9 mouse cellular contexts compared by ENCODE assay signal in genomic region chr19:40894071-40894506, GRCm38 (mm10). TPM values are rescaled to one million over a fixed set of nuclear protein-coding genes. Genes with fewer than 3 reads are reported as not detected.
A peak's percentile ranks its signal among the peaks of the same experiment; 100 is the strongest.
DNase-seq lines count a peak whose midpoint lies in the region; ATAC-seq and TF ChIP-seq lines count a peak whose summit lies in the region.
"Had no signal": no experiment of that assay in that cellular context is flagged by ENCODE, and none has a peak within 500 bp of the region (broad histone marks: within the 10 kb centered on the region; RNA-seq: fewer than 3 reads in every experiment).

No protein-coding gene starts in this region.

- H3K4me3 ChIP-seq in heart, embryonic 12.5 days: peak overlapping the region; percentile 78
- peak overlapping the region; percentile 95 for H3K4me3 ChIP-seq in ES-Bruce4 (ENCODE audit: low read depth, low read length)
- H3K4me3 ChIP-seq in forebrain, postnatal 0 days (ENCODE audit: low read depth, low read length): peak overlapping the region; percentile 79

- no peak for TF ChIP-seq CTCF in ES-Bruce4 (IDR thresholded peaks at IDR 0.05; ENCODE audit: low read depth, low read length)
- TF ChIP-seq CTCF in forebrain, postnatal 0 days (IDR thresholded peaks at IDR 0.05; ENCODE audit: low read depth): no peak

- no peaks in the 10 kb centered on the region for H3K36me3 ChIP-seq in heart, embryonic 12.5 days
- peaks cover under 1% of the 10 kb centered on the region; the same call in 1 of the 2 replicates for H3K36me3 ChIP-seq in ES-Bruce4 (ENCODE audit: control insufficient read depth, insufficient read depth, low read length, poor library complexity, severe bottlenecking)
- no peaks in the 10 kb centered on the region for H3K36me3 ChIP-seq in forebrain, postnatal 0 days (ENCODE audit: insufficient read depth)
- H3K36me3 ChIP-seq: G1E had no signal

- TF ChIP-seq POLR2A in ES-Bruce4 (IDR thresholded peaks at IDR 0.05; ENCODE audit: insufficient read depth, low read length): no peak

- peak overlapping the region; percentile 76 for H3K4me2 ChIP-seq in heart, embryonic 12.5 days
- H3K4me2 ChIP-seq in forebrain, postnatal 0 days (ENCODE audit: low read depth): peak overlapping the region; percentile 70

- WGBS in heart, embryonic 12.5 days: 51% methylated on average over 21 of the region's 21 CpGs
- 52% methylated on average over 20 of the region's 21 CpGs for WGBS in forebrain, postnatal 0 days

- 0 out of 2 replicates have a peak, but pooled peaks have one; percentile 20 for ATAC-seq in heart, embryonic 12.5 days (ENCODE audit: insufficient number of reproducible peaks, low FRiP score)
- no peak; the same call in 1 of the 2 replicates for ATAC-seq in forebrain, postnatal 0 days
- ATAC-seq in megakaryocyte-erythroid progenitor cell, adult 5-6 weeks (replicated peaks; ENCODE audit: low FRiP score, low TSS enrichment, poor library complexity, severe bottlenecking): 0 out of 2 replicates have a peak, but pooled peaks have one; percentile 20

- no peak for DNase-seq in heart, adult 8-10 months (ENCODE audit: low spot score)
- no peak for DNase-seq in forebrain, postnatal 0 days
- no peak for DNase-seq in urinary bladder, adult 2 months (ENCODE audit: low spot score)
- no peak for DNase-seq in urinary bladder, postnatal 14 days (ENCODE audit: low spot score)
- no peak for DNase-seq in spleen, postnatal 14 days (ENCODE audit: low spot score in 2 of 2)

- peak overlapping the region; percentile 86 for H3K27ac ChIP-seq in heart, embryonic 12.5 days (ENCODE audit: poor library complexity, severe bottlenecking)
- H3K27ac ChIP-seq in ES-Bruce4 (ENCODE audit: insufficient read depth, low read length): peak overlapping the region; percentile 35
- peak overlapping the region; percentile 94 for H3K27ac ChIP-seq in forebrain, postnatal 0 days (ENCODE audit: low read depth, low read length)

- no peaks in the 10 kb centered on the region for H3K4me1 ChIP-seq in heart, embryonic 12.5 days (replicated peaks)
- no peaks in the 10 kb centered on the region for H3K4me1 ChIP-seq in ES-Bruce4 (ENCODE audit: control insufficient read depth, insufficient read depth, low read length)
- no peaks in the 10 kb centered on the region for H3K4me1 ChIP-seq in forebrain, postnatal 0 days (ENCODE audit: insufficient read depth)

- TF ChIP-seq EP300 in ES-Bruce4 (IDR thresholded peaks at IDR 0.05; ENCODE audit: insufficient read depth, low read depth, low read length): no peak

- peaks cover 7% of the 10 kb centered on the region; the same call in 1 of the 2 replicates for H3K9me3 ChIP-seq in heart, embryonic 12.5 days (replicated peaks)
- no peaks in the 10 kb centered on the region for H3K9me3 ChIP-seq in ES-Bruce4 (replicated peaks; ENCODE audit: control insufficient read depth, insufficient read depth, low read length, poor library complexity, severe bottlenecking)
- no peaks in the 10 kb centered on the region for H3K9me3 ChIP-seq in forebrain, postnatal 0 days (ENCODE audit: low read length)

- H3K9ac ChIP-seq in heart, embryonic 12.5 days: peak overlapping the region; percentile 66
- H3K9ac ChIP-seq in ES-Bruce4 (ENCODE audit: low read depth, poor library complexity, severe bottlenecking): peak overlapping the region; percentile 92
- peak overlapping the region; percentile 73 for H3K9ac ChIP-seq in forebrain, postnatal 0 days

- peaks cover 26% of the 10 kb centered on the region for H3K27me3 ChIP-seq in heart, embryonic 12.5 days (replicated peaks)
- no peaks in the 10 kb centered on the region for H3K27me3 ChIP-seq in ES-Bruce4 (ENCODE audit: control insufficient read depth, insufficient read depth, low read length, poor library complexity, severe bottlenecking)
- peaks cover 23% of the 10 kb centered on the region for H3K27me3 ChIP-seq in forebrain, postnatal 0 days (ENCODE audit: insufficient read depth, low read length)

RNA-seq across cellular contexts. Expression of gene Zfp518a, which starts 0.4 kb away (rescaled TPM):
- 9.2 and 11.8 TPM in 2 replicates for polyA plus RNA-seq in heart, embryonic 12.5 days (2016; fragmentation: Nextera tagmentation; extraction: Ambion mirVana)
- total RNA-seq in heart, adult 8-10 months (2022): 1 to 10 TPM; 6.7 to 7.6 (median 7.3) TPM
- 34.4 and 41.3 TPM in 2 replicates for polyA plus RNA-seq in ES-Bruce4 (2011; ENCODE audit: insufficient read depth, insufficient read length, low read depth, missing spikeins)
- 13.2 and 18.4 TPM in 2 replicates for total RNA-seq in forebrain, postnatal 0 days (2014; rRNA removed)
- polyA plus RNA-seq in forebrain, postnatal 0 days (2015; fragmentation: Nextera tagmentation; extraction: Ambion mirVana): 1.5 and 2.3 TPM in 2 replicates
- 14.1 and 15.6 TPM in 2 replicates for total RNA-seq in megakaryocyte-erythroid progenitor cell, adult 5-6 weeks (2014; fragmentation: Nextera tagmentation)
- 15.0 and 28.3 TPM in 2 replicates for total RNA-seq in megakaryocyte-erythroid progenitor cell, adult 5-6 weeks (2017)
- 6.4 and 7.3 TPM in 2 replicates for polyA plus RNA-seq in urinary bladder, adult 2 months (2012; rRNA removed)
- polyA plus RNA-seq: G1E had no signal

Comparison
In these comparisons a context has a peak if more than half of its experiments do, and no peak if none do; other contexts are left out.
1. H3K27ac ChIP-seq: peak in every context shown above with its lines; median percentile 94 in forebrain, postnatal 0 days; 86 in heart, embryonic 12.5 days; 35 in ES-Bruce4.